Mouse (Mus musculus): ENCODE data around the gene Snx17.

DNA sequence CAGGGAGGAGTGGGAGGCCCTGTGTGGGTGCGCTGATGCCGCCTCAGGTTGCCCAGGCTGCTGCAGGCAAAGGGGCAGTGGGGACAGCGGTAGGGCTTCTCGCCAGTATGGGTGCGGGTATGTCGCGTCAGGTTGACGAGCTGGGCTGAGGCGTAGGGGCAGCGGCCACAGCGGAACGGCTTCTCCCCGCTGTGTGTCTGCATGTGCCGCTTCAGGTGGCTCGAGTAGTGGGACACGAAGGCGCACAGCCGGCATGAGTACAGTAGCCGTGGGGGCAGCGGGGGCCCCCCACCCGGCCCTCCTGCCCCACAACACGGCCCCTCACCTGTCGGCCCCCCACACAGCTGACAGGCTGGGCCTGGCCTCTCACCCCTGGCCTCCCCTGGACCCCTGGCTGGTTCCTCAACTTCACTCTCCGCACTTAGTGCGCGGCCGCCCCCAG lies 7.3 kb downstream of the Snx17 start:
- TF ChIP-seq CTCF (IDR thresholded peaks at IDR 0.05; ENCODE audit: low read depth, low read length): no peak
- TF ChIP-seq POLR2A (IDR thresholded peaks at IDR 0.05; ENCODE audit: insufficient read depth, low read length): no peak
